Mouse (Mus musculus) embryonic facial prominence, embryonic 12.5 days (tissue): ENCODE results near the gene Olfr370. TPM values are rescaled to one million over a fixed set of nuclear protein-coding genes. Genes with fewer than 3 reads are reported as not detected.
A peak's percentile ranks its signal among the peaks of the same experiment; 100 is the strongest.

Source experiments
- ATAC-seq: fragments of 200-750 bp; cut with Nextera tagmentation; 2 replicates; pipeline ENCODE4 v1.8.0; 2017; ENCODE audit not compliant: insufficient number of reproducible peaks, insufficient read depth, low FRiP score, low TSS enrichment
- H3K27ac ChIP-seq: fragments of 300-500 bp; sonication (generic); 2 replicates; pipeline ENCODE4 v1.5.1; 2016; ENCODE audit warnings: mild to moderate bottlenecking
- H3K27me3 ChIP-seq: fragments of 300-500 bp; sonication (generic); 2 replicates; pipeline ENCODE4 v1.6.1; 2016; ENCODE audit warnings: mild to moderate bottlenecking, moderate library complexity
- H3K36me3 ChIP-seq: fragments of 300-500 bp; sonication (generic); 2 replicates; pipeline ENCODE4 v1.6.1; 2016; ENCODE audit warnings: mild to moderate bottlenecking
- H3K4me1 ChIP-seq: fragments of 300-500 bp; sonication (generic); 2 replicates; pipeline ENCODE4 v1.6.1; 2016
- H3K4me2 ChIP-seq: fragments of 300-500 bp; sonication (generic); replicated peaks from 2 replicates; pipeline ENCODE4 v1.6.1; 2016; ENCODE audit warnings: mild to moderate bottlenecking, moderate library complexity
- H3K4me3 ChIP-seq: fragments of 300-500 bp; sonication (generic); 2 replicates; pipeline ENCODE4 v1.5.1; 2016; ENCODE audit warnings: mild to moderate bottlenecking
- H3K9ac ChIP-seq: fragments of 300-500 bp; sonication (generic); 2 replicates; pipeline ENCODE4 v1.6.1; 2016; ENCODE audit warnings: mild to moderate bottlenecking, moderate library complexity
- H3K9me3 ChIP-seq: fragments of 300-500 bp; sonication (generic); 2 replicates; pipeline ENCODE4 v1.6.1; 2016; ENCODE audit warnings: mild to moderate bottlenecking, moderate library complexity
- WGBS: fragments of 180-500 bp; shearing (Covaris S2); methylation state at CpG from one replicate; pipeline ENCODE4 v1.1.7; 2016; 5-methylcytosine and 5-hydroxymethylcytosine counted together
- polyA plus RNA-seq: library from polyadenylated mRNA; unstranded; fragments of >200 nt; fragmentation: Nextera tagmentation; extraction: Ambion mirVana; gene quantifications from 2 replicates; pipeline ENCODE4 v1.2.1, GENCODE M21; 2016

The Olfr370 gene
- polyA plus RNA-seq, 1 experiment from 2014 or later = not detected

DNA sequence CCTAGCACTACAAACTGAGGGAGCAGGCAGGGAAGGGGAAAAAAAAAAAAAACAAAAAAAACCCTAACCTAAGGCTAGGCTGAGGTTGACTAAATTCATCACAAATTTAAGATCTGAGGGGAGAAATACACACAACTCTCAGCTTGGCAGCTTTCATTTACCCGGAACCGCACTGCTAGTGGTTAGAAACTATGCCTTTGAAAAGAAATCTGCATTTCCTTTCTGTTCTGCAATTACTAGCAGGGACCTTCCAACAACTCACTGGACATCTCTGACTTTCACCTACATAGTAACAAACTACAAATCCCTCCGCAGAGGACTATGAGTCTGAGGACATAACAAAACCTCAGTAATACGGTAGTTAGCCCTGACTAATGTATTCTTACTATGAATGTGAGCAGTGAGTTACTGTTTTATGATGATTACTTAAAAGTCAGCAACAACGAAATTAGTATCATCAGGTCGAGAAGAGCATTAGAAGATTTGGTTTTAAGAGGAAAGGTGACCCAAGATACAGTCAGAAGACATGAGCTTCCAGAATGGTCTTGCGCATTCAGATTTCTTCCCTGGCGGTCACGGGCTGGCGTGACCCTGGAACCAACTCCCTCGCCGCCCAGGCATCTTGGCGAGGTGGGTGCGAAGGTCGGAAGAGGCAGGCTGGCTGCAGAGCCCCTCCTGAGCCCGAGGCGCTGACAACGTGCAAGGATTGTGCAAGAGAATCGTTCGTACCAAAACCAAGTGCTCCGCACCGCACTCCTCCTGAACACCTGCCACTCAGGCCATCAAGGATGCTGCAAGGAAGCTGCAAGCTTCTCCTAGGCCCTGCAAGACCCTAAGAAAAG is 58.0 kb downstream of the Olfr370 start:
- peak overlapping the region; percentile 88 for H3K9ac ChIP-seq
- ATAC-seq = no peak; the same call in 1 of the 2 replicates

DNA sequence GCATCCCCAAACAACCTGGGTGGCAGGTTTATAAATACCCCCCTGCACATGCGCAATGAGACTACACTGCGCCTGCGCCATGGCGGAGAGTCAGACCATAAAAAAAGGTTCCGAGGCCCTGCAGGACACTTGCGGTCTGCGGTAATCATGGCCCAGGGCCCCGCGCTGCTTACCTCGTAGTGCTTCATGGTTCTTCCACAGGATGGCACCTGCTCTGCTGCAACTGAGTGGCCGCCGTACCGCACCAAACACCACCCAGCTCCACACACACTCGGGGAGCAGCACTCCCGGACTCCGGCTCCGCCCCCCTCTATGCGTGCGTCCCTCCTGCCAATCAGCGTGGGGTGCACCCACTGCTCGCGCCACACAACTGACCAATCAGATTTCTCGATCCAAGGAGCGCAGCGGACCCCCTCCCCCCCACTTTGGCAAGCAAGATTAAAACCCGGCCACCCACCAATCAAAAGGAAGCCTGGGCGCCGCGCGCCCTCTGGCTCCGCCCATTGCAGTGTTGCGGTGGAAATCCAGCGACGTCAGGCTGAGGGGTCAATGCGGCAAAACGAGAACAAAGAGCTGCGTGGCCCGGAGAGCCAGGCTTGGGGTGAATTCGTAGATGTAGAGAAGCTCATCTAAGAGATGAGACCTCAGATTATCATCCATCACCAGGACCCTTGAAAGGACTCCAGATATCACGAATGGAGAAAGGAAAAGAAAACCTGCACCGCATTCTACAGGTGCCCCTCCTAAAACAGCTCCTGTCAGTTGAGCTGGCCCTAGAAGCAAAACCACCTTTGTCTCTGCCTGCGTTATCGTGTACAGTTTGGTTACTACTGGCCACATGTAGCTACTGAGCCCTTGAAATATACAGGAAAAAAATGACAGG is 58.8 kb downstream of the Olfr370 start:
- Histone ChIP-seq H3K4me1 (peaks cover 17% of the 10 kb centered on the region), H3K4me3 (peak overlapping the region; percentile 62), H3K9me3 (no peaks in the 10 kb centered on the region), H3K27ac (peak overlapping the region; percentile 86), H3K27me3 (no peaks in the 10 kb centered on the region), H3K4me2 (peak overlapping the region; percentile 73), H3K9ac (peak overlapping the region; percentile 88), H3K36me3 (peaks cover 10% of the 10 kb centered on the region; the same call in 1 of the 2 replicates)
- WGBS = under 1% methylated on average over 43 of the region's 43 CpGs
- peak; percentile 97 for ATAC-seq

More for the DNA sequence above, 58.0 kb downstream of the Olfr370 start:
- H3K4me3 ChIP-seq = peak overlapping the region; percentile 62
- peaks cover 17% of the 10 kb centered on the region; the same call in 1 of the 2 replicates for H3K36me3 ChIP-seq
- H3K27ac ChIP-seq = peak overlapping the region; percentile 86
- H3K9me3 ChIP-seq = no peaks in the 10 kb centered on the region
- 5% methylated on average over 22 of the region's 22 CpGs for WGBS
- peak overlapping the region; percentile 73 for H3K4me2 ChIP-seq
- no peaks in the 10 kb centered on the region for H3K27me3 ChIP-seq
- peaks cover 17% of the 10 kb centered on the region for H3K4me1 ChIP-seq

Other genes with a start within 250 kb of the Olfr370 start
- gene Ucp1, start 245.4 kb upstream of the Olfr370 start, polyA plus RNA-seq = not detected in 2 replicates
- 25.3 and 26.5 TPM in 2 replicates for gene Elmod2, start 203.3 kb upstream of the Olfr370 start, polyA plus RNA-seq
- gene Mgat4d, start 187.3 kb upstream of the Olfr370 start, polyA plus RNA-seq = not detected in 2 replicates
- gene Clgn, start 145.9 kb upstream of the Olfr370 start, polyA plus RNA-seq = 3.5 and 4.2 TPM in 2 replicates
- 120 and 124 TPM in 2 replicates for gene Scoc, start 77.4 kb upstream of the Olfr370 start, polyA plus RNA-seq
- gene Ndufb7, start 30.9 kb downstream of the Olfr370 start, polyA plus RNA-seq = 312 and 333 TPM in 2 replicates
- 588 TPM in 2 replicates for gene Tecr, start 72.2 kb downstream of the Olfr370 start, polyA plus RNA-seq
- gene Dnajb1, start 72.4 kb downstream of the Olfr370 start, polyA plus RNA-seq = 69.0 and 75.4 TPM in 2 replicates
- gene Gipc1, start 116.9 kb downstream of the Olfr370 start, polyA plus RNA-seq = 207 and 212 TPM in 2 replicates
- gene Ptger1, start 130.9 kb downstream of the Olfr370 start, polyA plus RNA-seq = 0.87 and 1.1 TPM in 2 replicates
- gene Pkn1, start 163.4 kb downstream of the Olfr370 start, polyA plus RNA-seq = 35.1 and 36.1 TPM in 2 replicates
- gene Ddx39, start 179.4 kb downstream of the Olfr370 start, polyA plus RNA-seq = 147 and 152 TPM in 2 replicates
- 24.7 and 26.0 TPM in 2 replicates for gene Adgre5, start 205.5 kb downstream of the Olfr370 start, polyA plus RNA-seq